Comparison of ENCODE assay signal across 10 mouse cellular contexts in the genomic region with DNA sequence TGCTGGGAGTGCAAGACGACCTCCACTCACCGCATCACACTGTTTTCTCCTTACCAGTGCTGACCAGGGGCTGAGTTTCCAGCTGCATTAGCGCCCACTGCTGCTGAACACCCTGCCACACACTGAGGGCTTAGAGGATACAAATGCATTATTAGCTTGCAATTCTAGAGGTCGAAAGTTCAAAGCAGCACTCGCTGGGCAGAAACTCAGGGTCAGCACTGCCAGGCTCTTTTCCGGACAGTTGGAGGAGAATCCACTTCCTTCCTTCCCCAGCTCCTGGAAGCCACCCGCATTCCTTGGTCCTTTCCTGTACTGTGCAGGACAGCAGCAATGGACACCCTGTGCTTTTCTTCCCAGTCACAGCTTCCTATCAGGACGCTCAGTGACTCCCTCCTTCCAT. TPM values are rescaled to one million over a fixed set of nuclear protein-coding genes. Genes with fewer than 3 reads are reported as not detected.
DNase-seq lines count a peak whose midpoint lies in the region.
"Had no signal": no experiment of that assay in that cellular context is flagged by ENCODE, and none has a peak within 500 bp of the region (broad histone marks: within the 10 kb centered on the region; RNA-seq: fewer than 3 reads in every experiment).

No protein-coding gene starts in this region.

- peak; percentile 27 to 53 for DNase-seq in adrenal gland, adult (ENCODE audit: inconsistent age in 2 of 2, low spot score in 1 of 2)
- no peak for DNase-seq in adrenal gland, adult 2 months
- peak; percentile 26 for DNase-seq in kidney, adult 11 months
- no peak for DNase-seq in kidney, adult 18-20 months
- DNase-seq in kidney, postnatal 10 days = peak; percentile 49
- peak; percentile 32 for DNase-seq in lung, postnatal 10 days
- no peak for DNase-seq in adipocyte (ENCODE audit: low spot score)
- no peak for DNase-seq in left cerebral cortex, postnatal 14 days (ENCODE audit: low spot score in 2 of 2)
- DNase-seq: cerebellum, adult 11-12 months; midbrain, embryonic 14.5 days had no signal

- intact Hi-C loops in left cerebral cortex, postnatal 14 days (cut with DNase I) = no loop called here

RNA-seq across cellular contexts. Expression of a gene that starts 31.2 kb away (rescaled TPM):
- 10 to 100 TPM; 24.0 to 28.3 TPM for total RNA-seq in adrenal gland, adult 2 months (2021)
- polyA plus RNA-seq in adrenal gland, adult 2 months (2012; rRNA removed) = 15.9 and 16.5 TPM in 2 replicates
- 10 to 100 TPM; 83.3 to 91.9 TPM for total RNA-seq in left cerebral cortex, postnatal 14 days (2021)

RNA-seq across cellular contexts. Expression of a gene that starts 31.4 kb away (rescaled TPM):
- total RNA-seq in adrenal gland, adult 2 months (2021) = 10 to 100 TPM; 52.9 to 58.3 TPM
- polyA plus RNA-seq in adrenal gland, adult 2 months (2012; rRNA removed) = 54.8 and 62.0 TPM in 2 replicates
- total RNA-seq in left cerebral cortex, postnatal 14 days (2021) = 10 to 100 TPM; 16.9 to 20.9 TPM

Comparison
In these comparisons a context has a peak if more than half of its experiments do, and no peak if none do; other contexts are left out.
1. DNase-seq: peak in adrenal gland, adult (2 of 2), kidney, adult 11 months (single experiment), kidney, postnatal 10 days (single experiment) and lung, postnatal 10 days (single experiment); none in adrenal gland, adult 2 months (single experiment), kidney, adult 18-20 months (single experiment), adipocyte (single experiment) and left cerebral cortex, postnatal 14 days (0 of 2).